Mouse (Mus musculus): ENCODE data around the gene Hamp.

Gene Hamp

DNA sequence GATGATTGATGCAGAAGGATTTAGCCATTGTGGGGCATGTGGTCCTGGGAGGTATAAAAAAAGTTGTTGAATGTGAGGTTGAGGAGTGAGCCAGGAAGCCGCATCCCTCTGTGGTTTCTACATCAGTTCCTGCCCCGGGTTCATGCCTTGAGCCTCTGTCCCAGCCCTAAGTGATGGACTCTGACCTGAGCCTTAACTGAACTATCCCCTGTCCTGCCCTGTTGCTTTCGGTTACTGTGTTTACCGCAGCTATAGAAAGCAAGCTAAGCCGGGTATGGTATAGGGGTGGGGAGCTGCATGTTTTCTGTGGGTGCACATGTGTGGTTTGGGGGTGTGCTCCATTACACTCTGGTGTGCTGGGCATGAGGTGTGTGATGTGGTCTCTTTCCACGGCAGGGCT is 34.1 kb downstream of the Hamp start:
- no peak for DNase-seq (ENCODE audit: extremely low read depth, low read depth, low spot score)

DNA sequence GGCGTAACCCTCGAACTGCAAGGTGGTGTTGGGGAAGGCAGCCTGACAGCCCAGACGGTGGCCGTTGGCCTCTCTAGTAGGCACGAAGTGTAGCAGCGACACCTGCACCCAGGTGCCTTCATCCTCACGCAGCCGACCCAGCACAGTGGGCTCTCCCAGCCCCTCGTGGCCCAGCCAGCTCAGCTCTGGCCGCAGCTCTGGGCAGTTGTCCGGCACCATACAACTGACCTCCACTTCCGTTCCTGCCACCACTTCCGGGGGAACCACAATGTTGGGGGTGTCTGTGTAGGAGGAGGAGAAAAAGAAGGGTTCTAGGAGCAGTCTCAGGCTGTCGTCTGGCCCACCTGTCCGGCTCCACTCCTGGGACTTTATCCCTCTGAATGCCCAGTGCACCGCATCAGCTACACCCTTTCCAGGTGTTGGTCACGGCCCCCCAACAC is 34.8 kb downstream of the Hamp start:
- no peak for DNase-seq (ENCODE audit: extremely low read depth, low read depth, low spot score)

- DNase-seq (ENCODE audit: extremely low read depth, low read depth, low spot score): no peak
These were observed 35.4 kb downstream of the Hamp start for GRCm38 (mm10) chr7:30908277-30908991.

DNA sequence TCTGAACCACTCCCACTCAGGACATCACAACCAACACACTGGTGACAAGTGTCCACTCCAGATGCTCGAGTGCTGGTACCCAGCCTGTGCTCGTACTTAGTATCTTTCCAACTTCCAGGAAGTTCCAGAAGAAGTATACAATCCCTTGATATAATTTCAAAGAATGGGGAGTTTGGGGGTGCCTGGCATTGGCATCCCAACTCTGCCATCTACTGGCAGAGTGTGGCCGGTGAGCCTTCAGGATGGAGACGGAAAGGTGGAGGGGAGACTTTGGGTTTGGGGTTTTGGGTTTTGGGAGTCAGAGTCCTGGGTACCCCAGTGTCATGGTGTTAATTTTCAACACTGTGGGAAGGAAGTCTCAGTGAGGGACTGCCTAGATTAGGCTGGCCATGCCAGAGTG is 39.8 kb downstream of the Hamp start:
- DNase-seq (ENCODE audit: extremely low read depth, low read depth, low spot score): no peak

DNA sequence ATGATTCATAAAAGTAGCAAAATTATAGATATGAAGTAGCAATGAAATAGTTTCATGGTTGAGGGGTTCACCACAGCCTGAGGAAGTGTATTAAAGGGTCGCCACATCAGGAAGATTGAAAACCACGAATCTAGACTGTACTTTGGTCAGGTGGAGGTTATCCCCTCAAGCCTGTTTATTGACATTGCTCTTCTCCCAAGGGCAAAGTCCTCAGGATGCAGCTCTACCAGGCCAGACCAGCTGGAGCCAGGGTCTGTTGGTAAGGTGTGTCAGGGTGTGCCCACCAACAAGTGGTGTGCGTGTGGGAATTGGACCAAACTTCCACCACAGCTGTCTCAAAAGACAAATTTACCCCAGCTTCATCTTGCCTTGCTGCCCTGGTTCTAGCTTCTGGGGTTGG is 48.6 kb downstream of the Hamp start:
- DNase-seq (ENCODE audit: extremely low read depth, low read depth, low spot score): no peak

DNA sequence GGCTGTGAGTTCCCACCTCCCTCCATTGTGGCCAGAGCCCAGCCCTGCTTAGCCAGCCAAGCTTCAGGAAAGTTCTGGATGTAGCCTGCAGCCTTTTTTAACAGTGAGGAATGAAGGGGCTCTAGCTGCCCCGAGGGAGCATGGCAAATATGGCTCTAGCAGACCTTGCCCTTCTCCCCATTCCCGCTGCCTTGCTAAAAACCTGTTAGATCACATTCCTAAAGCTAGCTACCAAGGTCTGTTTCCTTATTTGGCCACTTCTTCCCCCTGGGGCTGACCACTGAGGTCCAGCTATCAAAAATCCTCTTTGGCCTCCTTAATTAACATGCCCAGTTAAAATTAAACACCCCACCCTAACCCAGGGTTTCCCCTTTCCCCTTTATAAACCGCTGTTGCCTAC is 51.3 kb downstream of the Hamp start:
- DNase-seq (ENCODE audit: extremely low read depth, low read depth, low spot score): no peak

Measured in fat pad, adult 2 months (tissue).